Mouse (Mus musculus): ENCODE data around the gene Tfdp2.

The Tfdp2 gene

GRCm38 (mm10) chr9:96230271-96230670 is 34.2 kb downstream of the Tfdp2 start:
- DNase-seq (ENCODE audit: low spot score) = no peak

- no peak for DNase-seq (ENCODE audit: low spot score)
Observed at GRCm38 (mm10) chr9:96235477-96235876, 39.4 kb downstream of the Tfdp2 start.

- no peak for DNase-seq (ENCODE audit: low spot score)
Observed at GRCm38 (mm10) chr9:96237391-96237790, 41.3 kb downstream of the Tfdp2 start.

GRCm38 (mm10) chr9:96238286-96238685 is 42.2 kb downstream of the Tfdp2 start:
- no peak for DNase-seq (ENCODE audit: low spot score)

- DNase-seq (ENCODE audit: low spot score) = no peak
Observed at GRCm38 (mm10) chr9:96241134-96242097, 45.3 kb downstream of the Tfdp2 start.

DNA sequence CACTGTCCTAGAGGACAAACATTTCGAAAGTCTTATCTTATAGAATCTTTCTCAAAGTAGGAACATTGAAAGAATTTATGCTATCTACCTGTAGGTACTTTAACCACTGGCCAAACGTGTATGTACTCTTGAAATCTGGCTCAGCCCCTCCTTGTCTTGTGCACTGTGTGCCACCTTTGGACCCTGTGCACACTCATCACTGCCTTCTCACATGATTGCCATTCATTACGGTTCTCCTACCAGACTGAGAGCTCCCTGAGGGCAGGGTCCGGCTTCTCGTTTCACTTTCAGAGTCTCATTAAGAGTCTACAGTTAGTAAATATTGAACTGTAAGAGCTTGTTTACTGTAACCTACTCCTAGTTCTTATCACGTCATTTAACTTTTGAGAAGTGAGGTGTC is 47.8 kb downstream of the Tfdp2 start:
- no peak for DNase-seq (ENCODE audit: low spot score)

GRCm38 (mm10) chr9:96254812-96255211 is 58.7 kb downstream of the Tfdp2 start:
- DNase-seq (ENCODE audit: low spot score) = no peak

DNA sequence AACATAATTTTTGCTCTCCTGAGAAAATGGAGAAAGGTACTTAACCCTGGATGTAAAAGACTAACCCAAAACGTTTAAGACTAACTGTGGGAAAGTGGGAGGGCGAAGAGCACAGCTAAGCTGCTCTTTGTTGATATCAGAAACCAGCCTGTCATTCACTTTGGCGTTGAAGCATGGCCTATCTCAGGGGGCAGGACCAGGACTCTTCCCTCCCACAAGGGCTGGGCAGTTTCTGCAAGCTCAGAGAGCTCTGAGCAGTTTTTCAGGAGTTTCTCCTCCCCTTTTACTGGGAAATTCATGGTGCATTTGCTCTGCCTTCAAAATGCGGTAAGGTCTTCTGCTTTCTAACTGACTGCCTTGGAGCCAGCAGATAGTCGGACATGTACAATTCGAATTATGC is 62.4 kb downstream of the Tfdp2 start:
- DNase-seq (ENCODE audit: low spot score) = no peak

GRCm38 (mm10) chr9:96259017-96259512 is 63.0 kb downstream of the Tfdp2 start:
- DNase-seq (ENCODE audit: low spot score) = no peak

DNA sequence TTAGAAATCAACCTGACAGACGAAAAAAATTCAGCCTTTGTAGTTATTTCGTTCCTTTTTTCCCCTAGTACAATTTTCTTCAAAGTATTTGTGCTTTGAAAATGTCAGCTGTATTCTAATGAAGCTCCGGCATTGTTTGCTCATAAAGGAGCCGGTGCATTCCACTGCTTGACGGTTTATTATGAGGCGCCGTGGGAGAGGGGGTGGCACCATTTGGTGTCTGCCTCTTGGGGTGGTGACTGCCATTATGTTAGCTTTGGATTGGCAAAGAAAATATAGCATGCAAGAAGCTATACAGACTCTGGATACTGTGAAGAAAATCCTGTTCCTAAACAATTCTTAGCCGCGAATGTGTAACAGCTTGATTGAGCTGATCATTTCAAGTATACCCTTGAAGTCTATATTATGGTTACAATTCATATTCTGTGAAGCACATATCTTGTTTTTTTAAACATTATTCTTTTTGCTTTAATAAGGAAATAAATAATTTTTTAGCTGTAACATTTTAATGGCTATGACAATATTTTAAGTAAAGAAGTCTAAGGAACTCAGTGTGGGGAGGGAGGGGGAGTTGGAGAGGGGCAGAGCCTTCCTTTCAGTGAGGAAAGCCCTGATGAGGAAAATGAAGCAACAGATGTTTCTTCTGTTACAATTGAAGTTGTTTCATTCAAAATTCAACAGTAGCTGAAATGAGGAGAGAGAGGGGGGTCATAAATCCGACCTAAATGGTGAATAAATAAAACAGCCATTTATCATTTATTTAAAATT is 63.9 kb downstream of the Tfdp2 start:
- peak; percentile 41 for DNase-seq (ENCODE audit: low spot score)

GRCm38 (mm10) chr9:96261101-96261500 is 65.0 kb downstream of the Tfdp2 start:
- no peak for DNase-seq (ENCODE audit: low spot score)

GRCm38 (mm10) chr9:96261980-96262379 is 65.9 kb downstream of the Tfdp2 start:
- DNase-seq (ENCODE audit: low spot score) = no peak

GRCm38 (mm10) chr9:96266793-96267558 is 70.9 kb downstream of the Tfdp2 start:
- no peak for DNase-seq (ENCODE audit: low spot score)

- DNase-seq (ENCODE audit: low spot score) = no peak
Observed at GRCm38 (mm10) chr9:96267559-96267948, 71.5 kb downstream of the Tfdp2 start.

DNA sequence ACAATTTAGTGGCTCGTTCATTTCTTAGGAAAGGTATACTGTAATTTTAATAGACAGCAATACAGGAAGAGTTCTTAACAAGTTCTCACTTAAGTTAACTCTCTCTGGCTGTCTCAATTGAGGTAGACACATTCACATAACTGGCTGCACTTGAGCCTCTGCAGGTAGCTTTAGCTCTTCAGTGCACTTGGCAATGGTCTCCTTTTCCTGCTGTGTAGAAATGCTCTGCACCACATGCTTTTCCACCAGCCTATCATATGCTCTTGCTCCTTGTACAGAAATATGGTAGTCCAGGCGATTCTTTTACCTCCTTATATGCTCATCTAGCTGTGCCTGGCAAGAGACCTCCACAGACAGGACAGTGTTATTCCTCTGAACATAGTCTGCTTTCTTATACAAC is 73.7 kb downstream of the Tfdp2 start:
- no peak for DNase-seq (ENCODE audit: low spot score)

DNA sequence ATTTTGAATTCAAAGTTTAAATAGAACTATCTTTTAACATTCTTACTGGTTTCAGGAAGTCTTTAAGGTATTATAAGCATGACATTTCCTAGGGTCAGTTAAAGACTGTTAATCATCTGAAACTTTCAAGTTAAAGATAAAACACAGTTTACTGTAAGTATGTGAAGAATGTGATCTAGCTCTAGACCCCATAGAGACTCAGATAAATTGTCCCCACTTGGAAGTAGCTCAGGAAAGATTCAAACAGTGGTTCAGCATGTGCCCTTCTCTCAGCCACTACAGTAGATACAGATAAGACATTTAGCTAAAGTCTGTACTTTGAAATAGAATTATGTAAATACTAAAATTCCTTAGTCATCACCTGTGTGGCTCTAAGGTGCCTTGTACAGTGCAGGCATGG is 79.5 kb downstream of the Tfdp2 start:
- DNase-seq (ENCODE audit: low spot score) = no peak

- DNase-seq (ENCODE audit: low spot score) = no peak
Observed at GRCm38 (mm10) chr9:96281497-96281896, 85.4 kb downstream of the Tfdp2 start.

DNA sequence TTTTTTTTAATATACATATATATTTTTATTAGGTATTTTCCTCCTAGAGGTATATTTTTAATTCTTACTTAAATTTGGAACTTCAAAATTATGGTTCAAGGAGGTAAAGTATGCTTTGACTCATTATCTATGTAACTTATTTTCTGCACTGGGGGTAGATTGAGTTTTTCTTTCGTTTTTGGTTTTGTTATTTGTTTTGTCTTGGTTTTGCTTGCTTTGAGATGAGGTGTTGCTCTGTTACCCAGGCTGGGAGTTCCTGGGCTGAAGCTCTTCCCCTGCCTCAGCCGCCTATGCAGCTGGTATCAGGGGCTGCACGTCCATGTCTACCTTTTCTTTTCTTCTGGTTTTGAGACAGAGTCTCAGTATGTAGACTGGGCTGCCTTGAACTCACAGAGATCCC is 86.0 kb downstream of the Tfdp2 start:
- DNase-seq (ENCODE audit: low spot score) = no peak

- no peak for DNase-seq (ENCODE audit: low spot score)
Observed at GRCm38 (mm10) chr9:96284916-96285315, 88.8 kb downstream of the Tfdp2 start.

- no peak for DNase-seq (ENCODE audit: low spot score)
Observed at GRCm38 (mm10) chr9:96292144-96292543, 96.1 kb downstream of the Tfdp2 start.

DNA sequence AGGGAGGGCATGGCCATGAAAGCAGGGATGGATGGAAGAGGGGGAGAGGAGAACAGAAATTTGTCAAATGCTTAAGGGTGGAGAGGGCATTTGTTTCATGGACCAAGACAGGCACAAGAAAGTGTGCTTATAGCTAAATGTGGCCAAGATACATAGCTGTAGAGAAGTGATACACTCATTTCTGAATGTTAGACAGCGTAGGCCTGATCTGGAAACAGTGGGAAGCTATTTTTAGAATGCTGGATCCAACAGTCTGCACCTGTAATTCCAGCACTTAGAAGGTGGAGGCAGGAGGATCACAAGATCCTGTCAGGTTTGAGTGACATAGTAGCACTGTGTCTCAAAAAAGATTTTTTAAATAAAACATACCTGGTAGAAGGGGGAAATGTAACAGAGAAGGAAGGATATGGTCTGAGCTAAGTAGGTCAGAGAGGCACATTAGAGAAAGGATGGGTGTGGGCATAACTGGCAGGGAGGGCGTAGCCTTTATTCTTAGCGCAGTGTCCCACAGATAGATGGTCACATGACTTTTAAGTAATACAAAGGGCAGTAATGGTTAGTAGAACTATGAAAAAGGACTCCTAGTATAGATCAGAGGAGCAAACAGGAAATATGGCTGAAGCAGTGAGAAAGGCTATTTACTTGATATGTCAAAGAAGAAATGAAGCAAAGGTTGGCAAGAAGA is 103.4 kb downstream of the Tfdp2 start:
- no peak for DNase-seq (ENCODE audit: low spot score)

GRCm38 (mm10) chr9:96308816-96309215 is 112.7 kb downstream of the Tfdp2 start:
- DNase-seq (ENCODE audit: low spot score) = no peak

All from layer of hippocampus, adult 11-12 months (tissue).